Mouse (Mus musculus) macrophage (primary cell): ENCODE measurements around the gene Rom1. TPM values are rescaled to one million over a fixed set of nuclear protein-coding genes. Genes with fewer than 3 reads are reported as not detected.
"Not testable (repeated sequence)": the region's sequence is repeated elsewhere in the genome, so short reads cannot be mapped to it uniquely, and the experiment has no call there.

ENCODE experiments used
- H3K27ac ChIP-seq: fragments of 350-480 bp; formaldehyde crosslinking; 2 replicates; pipeline ENCODE4 v1.9.0; 2021
- H3K36me3 ChIP-seq: fragments of 350-480 bp; formaldehyde crosslinking; 2 replicates; pipeline ENCODE4 v1.9.0; 2021; ENCODE audit errors: inconsistent target
- H3K4me3 ChIP-seq: fragments of 350-480 bp; formaldehyde crosslinking; 2 replicates; pipeline ENCODE4 v1.9.0; 2021; ENCODE audit errors: inconsistent target
- H3K79me2 ChIP-seq: fragments of 350-480 bp; formaldehyde crosslinking; 2 replicates; pipeline ENCODE4 v1.9.0; 2021; ENCODE audit errors: inconsistent target
- WGBS: methylation state at CpG from one replicate; pipeline ENCODE4 v1.1.7; 2026; ENCODE audit warnings: inconsistent platforms; ENCODE audit not compliant: missing documents; 5-methylcytosine and 5-hydroxymethylcytosine counted together
- polyA plus RNA-seq: library from polyadenylated mRNA; stranded (reverse); fragments of 250-400 nt; gene quantifications from 3 replicates; pipeline ENCODE4 v1.2.4, GENCODE M21; 2018; ENCODE audit warnings: inconsistent platforms

Rom1 gene
- polyA plus RNA-seq, 1 experiment from 2014 or later = 1.9 TPM

GRCm38 (mm10) chr19:8897865-8898495 is 31.2 kb downstream of the Rom1 start, which contains the start of gene Ganab:
Gene Ganab, plus strand, starts transcription at chr19:8898071.
- peak within 1 kb of the TSS; percentile 99 for H3K4me3 ChIP-seq
- H3K27ac ChIP-seq = peak within 1 kb of the TSS; percentile 71
- H3K79me2 ChIP-seq = peaks cover 81% of the 10 kb centered on the region
- WGBS = under 1% methylated on average over 53 of the region's 53 CpGs
- peaks cover 18% of the 10 kb centered on the region for H3K36me3 ChIP-seq

- H3K79me2 ChIP-seq = peaks cover 80% of the 10 kb centered on the region
- WGBS = 44% methylated on average over 20 of the region's 21 CpGs
- peak overlapping the region; percentile 10; the same call in 1 of the 2 replicates for H3K27ac ChIP-seq
- H3K4me3 ChIP-seq = peak overlapping the region; percentile 99; the same call in 1 of the 2 replicates
- H3K36me3 ChIP-seq = peaks cover 12% of the 10 kb centered on the region
Observed at GRCm38 (mm10) chr19:8897211-8897864, 31.8 kb downstream of the Rom1 start.

- not testable (repeated sequence) for H3K4me3 ChIP-seq, H3K27ac ChIP-seq, H3K36me3 ChIP-seq
- WGBS = 88% methylated on average over 5 of the region's 5 CpGs
- H3K79me2 ChIP-seq = peaks cover 69% of the 10 kb centered on the region
Observed at GRCm38 (mm10) chr19:8896231-8896630, 32.9 kb downstream of the Rom1 start.

GRCm38 (mm10) chr19:8895397-8895960 is 33.7 kb downstream of the Rom1 start:
- peaks cover 9% of the 10 kb centered on the region for H3K36me3 ChIP-seq
- 91% methylated on average over 9 of the region's 9 CpGs for WGBS
- H3K4me3 ChIP-seq = no peak overlapping the region
- peaks cover 63% of the 10 kb centered on the region for H3K79me2 ChIP-seq
- no peak overlapping the region for H3K27ac ChIP-seq

DNA sequence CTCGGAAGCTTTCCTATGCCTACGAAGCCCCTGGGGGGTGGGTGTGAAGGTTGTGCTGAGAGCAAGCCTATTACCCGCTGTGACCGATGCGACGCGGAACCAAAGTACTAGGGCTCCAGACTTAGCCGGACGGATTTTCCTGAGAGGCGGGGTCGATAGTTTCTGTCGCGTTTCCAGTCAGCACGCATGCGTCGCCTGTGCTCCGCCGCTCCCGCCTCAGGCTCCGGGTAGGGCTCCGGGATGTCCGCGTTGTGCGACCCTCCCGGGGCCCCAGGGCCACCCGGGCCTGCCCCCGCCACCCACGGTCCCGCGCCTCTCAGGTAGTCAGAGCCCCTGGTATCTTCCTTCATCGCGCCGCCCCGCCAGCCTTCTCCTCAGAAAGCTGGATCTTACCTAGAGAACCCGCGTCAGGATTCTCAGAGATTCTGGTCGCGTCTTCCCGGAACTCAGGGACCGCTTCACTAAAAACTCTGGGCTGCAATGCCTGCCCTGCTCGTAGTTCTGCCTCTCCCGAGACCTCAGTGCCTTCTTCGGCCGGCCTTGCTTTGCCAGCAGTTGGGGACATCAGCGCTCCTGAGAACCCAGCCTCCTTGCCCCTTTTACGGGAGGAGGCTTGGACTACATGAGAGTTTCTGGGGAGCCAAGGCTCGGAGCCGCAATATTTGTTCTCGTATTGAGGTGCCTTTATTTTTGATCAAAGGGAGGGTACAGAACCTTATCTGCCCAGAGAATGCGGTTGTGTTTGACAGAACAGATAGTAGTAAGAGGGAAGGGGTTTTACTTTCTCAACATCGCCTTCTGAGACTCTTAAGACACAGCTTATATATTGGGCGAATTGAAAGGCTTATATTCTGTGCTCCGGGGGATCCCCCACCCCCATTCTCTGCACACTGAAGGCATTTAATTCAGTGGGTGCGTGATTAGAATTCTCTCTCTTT is 36.1 kb downstream of the Rom1 start, which contains the start of gene Ints5:
Gene Ints5, plus strand, starts transcription at position 177 of the 938 bp plus-strand sequence.
- H3K27ac ChIP-seq = peak within 1 kb of the TSS; percentile 55
- peaks cover 9% of the 10 kb centered on the region for H3K36me3 ChIP-seq
- peak within 1 kb of the TSS; percentile 96 for H3K4me3 ChIP-seq
- H3K79me2 ChIP-seq = peaks cover 57% of the 10 kb centered on the region
- WGBS = 1% methylated on average over 52 of the region's 54 CpGs

GRCm38 (mm10) chr19:8888511-8889385 is 40.4 kb downstream of the Rom1 start, which contains the start of the genes 1810009A15Rik and Gm49416:
Gene 1810009A15Rik, plus strand, starts transcription at chr19:8888853.
Gene Gm49416, plus strand, starts transcription at chr19:8888926.
- 1% methylated on average over 58 of the region's 58 CpGs for WGBS
- H3K79me2 ChIP-seq = peaks cover 27% of the 10 kb centered on the region

DNA sequence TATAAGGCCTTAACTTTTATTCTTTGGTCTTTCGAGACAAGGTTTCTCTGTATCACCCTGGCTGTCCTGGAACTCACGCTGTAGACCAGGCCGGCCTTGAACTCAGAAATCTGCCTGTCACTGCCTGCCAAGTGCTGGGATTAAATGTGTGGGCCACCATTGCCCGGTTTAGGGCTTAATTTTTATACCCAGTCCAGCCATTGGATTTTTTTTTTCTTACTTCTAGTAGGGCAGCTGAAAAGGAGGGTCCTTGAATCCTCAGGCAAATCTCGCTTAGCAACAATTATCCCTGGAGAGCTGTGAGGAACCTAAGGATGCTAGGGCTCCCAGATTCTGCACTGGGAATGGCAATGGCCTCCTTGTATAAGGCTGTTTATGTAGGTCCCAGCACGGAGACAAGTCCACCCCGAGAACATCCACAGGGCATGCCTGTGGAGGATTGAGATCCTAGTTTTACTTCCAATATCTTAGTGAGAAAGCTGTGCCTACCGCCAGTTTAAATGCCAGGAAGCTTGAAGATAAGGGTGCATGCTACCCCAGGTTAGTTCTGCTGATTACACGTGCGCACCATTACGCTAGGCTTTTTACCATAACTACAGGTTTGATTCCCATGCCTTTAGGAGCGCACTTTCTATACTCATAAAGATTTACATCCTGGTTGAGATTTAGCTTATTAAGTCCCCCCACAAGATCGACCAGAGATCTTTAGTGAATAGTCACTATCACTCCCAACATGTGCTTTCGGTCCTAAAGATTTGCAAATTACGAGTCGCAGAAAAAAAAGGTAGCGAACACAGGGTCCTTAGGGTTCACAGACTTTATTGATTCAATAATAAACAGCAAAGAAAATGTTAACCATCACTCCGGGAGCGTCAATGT is 41.3 kb downstream of the Rom1 start:
- H3K36me3 ChIP-seq = no peaks in the 10 kb centered on the region
- WGBS = 30% methylated on average over 19 of the region's 19 CpGs
- peaks cover 19% of the 10 kb centered on the region for H3K79me2 ChIP-seq
- peak overlapping the region; percentile 70 for H3K27ac ChIP-seq
- H3K4me3 ChIP-seq = peak overlapping the region; percentile 85

More at GRCm38 (mm10) chr19:8888511-8889385, 40.4 kb downstream of the Rom1 start, which contains the start of the genes 1810009A15Rik and Gm49416:
- H3K27ac ChIP-seq = peak within 1 kb of the TSS; percentile 70
- H3K4me3 ChIP-seq = peak within 1 kb of the TSS; percentile 85
- H3K36me3 ChIP-seq = no peaks in the 10 kb centered on the region

DNA sequence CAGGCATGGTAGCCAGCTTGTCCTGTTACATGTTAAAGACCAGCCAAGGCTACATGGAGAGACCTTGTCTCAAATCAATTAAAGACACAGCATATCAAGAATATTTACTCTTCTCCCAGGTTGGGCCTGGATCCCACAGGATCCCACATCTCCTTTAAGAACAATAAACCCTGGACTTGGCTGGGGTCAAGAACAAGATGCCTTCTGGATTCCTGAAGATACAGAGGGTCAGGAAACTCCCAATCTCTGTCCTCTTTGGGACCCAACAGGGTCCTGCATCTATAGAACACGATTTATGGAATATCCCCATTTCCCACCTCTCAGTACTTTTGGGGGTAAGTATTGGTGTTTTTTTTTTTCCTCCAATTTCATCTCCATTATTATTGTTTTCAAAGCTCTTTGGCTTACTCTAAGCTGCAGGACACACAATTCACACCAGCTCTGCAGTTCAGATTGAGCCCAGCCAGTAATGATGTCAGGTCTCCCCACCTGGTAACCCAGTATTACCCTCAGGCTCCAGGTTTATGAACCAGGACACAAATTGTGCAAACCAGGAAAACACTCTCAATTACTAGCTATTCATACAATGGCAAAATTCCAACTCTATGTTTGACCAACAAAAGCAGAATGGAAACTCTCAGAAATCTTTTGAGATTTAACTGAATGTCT is 42.1 kb downstream of the Rom1 start:
- H3K36me3 ChIP-seq = no peaks in the 10 kb centered on the region
- H3K4me3 ChIP-seq = no peak overlapping the region
- peaks cover 19% of the 10 kb centered on the region for H3K79me2 ChIP-seq
- no peak overlapping the region for H3K27ac ChIP-seq
- 100% methylated on average over 1 of the region's 1 CpGs for WGBS

DNA sequence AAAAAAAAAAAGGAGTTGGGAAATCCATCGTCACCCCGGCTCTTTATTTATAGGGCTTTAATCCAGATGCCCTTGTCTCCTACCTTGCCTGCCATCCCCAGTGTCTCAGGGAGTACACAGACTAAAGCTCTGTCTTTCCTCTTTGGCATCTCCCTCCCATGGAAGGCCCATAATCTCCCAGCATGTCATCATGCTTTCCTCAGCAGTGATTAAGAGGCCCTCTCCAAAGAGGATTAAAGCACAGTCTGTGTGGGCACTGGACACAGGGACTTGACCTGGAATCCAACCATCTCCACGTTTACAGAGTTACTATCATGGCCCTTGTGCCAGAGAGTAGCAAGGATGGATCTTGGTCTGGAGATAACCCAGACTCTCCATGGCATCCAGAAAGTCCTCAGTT is 45.5 kb downstream of the Rom1 start, which contains the start of the genes Lbhd1 and Gm49403:
Gene Lbhd1, plus strand, starts transcription at position 117 of the 400 bp plus-strand sequence.
Gene Gm49403, plus strand, starts transcription at position 315 of the 400 bp plus-strand sequence.
- no peaks in the 10 kb centered on the region for H3K36me3 ChIP-seq

GRCm38 (mm10) chr19:8881034-8881392 is 48.1 kb downstream of the Rom1 start:
- H3K4me3 ChIP-seq = peak overlapping the region; percentile 98
- 0 out of 2 replicates have a peak, but pooled peaks cover 5% of the 10 kb centered on the region for H3K36me3 ChIP-seq
- no peaks in the 10 kb centered on the region for H3K79me2 ChIP-seq
- WGBS = 0% methylated on average over 3 of the region's 3 CpGs
- H3K27ac ChIP-seq = no peak overlapping the region

More for the DNA sequence above, 45.5 kb downstream of the Rom1 start, which contains the start of the genes Lbhd1 and Gm49403:
- no peaks in the 10 kb centered on the region for H3K79me2 ChIP-seq
- 80% methylated on average over 3 of the region's 3 CpGs for WGBS
- no peak within 1 kb of the TSS for H3K4me3 ChIP-seq
- no peak within 1 kb of the TSS for H3K27ac ChIP-seq

DNA sequence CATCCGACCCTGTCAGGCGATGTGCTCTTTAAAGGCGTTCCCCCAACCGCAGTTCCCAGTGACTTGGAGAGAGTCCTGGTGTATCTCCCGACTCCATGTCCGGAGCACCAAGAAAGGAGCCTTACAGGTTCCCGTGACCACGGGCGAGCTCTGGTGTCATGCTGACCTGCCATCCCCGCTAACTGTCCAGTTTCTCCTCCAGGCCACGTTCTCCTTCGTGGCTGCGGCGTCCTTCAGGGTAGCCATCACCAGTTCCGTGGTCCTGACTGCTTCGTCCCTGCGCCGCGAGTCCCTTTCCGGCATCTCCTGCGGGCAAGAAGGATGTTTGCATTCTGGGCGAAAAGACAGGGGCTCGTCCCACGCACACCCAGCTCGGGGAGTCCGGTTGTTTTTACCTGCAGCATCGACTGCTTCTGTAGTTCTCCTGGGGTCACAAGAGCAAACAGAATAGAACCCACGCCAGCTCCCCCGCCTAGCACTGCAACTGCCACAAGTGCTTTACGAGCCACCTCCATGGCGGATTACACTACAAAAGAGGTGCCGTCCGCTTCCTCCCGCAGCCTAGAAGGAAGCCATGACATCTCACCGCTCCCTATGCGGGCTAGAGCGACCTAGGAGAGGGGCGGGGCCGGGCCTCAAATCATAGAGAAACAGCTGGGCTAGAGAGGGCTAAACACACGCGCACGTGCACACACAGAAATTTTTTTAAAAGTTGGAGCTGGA is 48.7 kb downstream of the Rom1 start, which contains the start of gene Uqcc3:
Gene Uqcc3, minus strand, starts transcription at position 613 of the 723 bp plus-strand sequence.
- peak within 1 kb of the TSS; percentile 98 for H3K4me3 ChIP-seq
- whole genome bisulfite sequencing = under 1% methylated on average over 41 of the region's 42 CpGs

More for the DNA sequence above, 48.7 kb downstream of the Rom1 start, which contains the start of gene Uqcc3:
- peaks cover 10% of the 10 kb centered on the region; the same call in 1 of the 2 replicates for H3K36me3 ChIP-seq
- H3K79me2 ChIP-seq = no peaks in the 10 kb centered on the region
- peak within 1 kb of the TSS; percentile 65 for H3K27ac ChIP-seq
